Mouse (Mus musculus): ENCODE results near the gene Senp6.
A peak's percentile ranks its signal among the peaks of the same experiment; 100 is the strongest.

Gene Senp6

DNA sequence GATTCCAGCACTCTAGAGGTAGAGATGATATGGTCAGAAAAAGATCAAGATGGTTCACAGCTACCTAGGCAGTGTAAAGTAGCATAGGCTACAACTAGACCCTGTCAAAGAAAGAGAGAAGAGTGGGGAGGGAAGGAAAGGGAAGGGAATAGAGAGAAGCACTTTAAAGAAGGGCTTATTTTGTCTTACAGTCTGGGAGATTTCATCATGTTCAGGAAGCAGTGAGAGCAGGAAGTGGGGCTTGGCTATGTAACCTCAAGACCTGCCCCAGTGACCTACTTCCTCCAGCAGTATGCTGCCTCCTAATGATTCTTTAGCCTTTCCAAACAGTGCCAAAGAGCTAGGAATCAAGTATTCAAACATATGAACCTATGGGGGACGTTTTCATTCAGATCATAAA, 14.2 kb downstream of the Senp6 start:
- DNase-seq (ENCODE audit: low read depth) = peak; percentile 88

DNA sequence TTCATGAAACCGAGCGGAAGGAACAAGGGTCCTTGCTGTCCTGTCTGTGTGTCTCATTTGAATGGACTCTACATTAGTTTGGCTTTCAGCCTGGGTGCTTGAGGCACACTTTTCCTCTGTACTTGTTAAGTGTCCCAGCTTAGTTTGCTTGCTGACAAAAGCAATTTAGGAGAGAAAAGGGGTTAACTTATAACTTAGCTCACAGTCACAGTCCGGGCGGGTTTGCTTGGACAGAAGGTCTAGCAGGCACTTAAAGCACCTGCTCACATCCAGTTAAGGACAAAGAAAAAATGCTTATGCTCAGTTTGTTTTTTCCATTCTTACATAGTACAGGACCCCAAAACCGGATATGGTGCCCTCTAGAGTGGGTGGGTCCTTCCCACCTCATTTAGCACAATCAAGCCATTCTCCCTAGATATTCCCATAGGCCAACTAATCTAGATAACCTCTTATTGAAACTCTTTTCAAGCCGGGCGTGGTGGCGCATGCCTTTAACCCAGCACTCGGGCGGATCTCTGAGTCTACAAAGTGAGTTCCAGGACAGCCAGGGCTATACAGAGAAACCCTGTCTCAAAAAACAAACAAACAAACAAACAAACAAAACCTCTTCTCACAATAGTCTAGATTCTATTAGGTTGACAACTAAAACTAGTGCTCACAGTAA, 17.9 kb downstream of the Senp6 start:
- DNase-seq (ENCODE audit: low read depth) = no peak

DNA sequence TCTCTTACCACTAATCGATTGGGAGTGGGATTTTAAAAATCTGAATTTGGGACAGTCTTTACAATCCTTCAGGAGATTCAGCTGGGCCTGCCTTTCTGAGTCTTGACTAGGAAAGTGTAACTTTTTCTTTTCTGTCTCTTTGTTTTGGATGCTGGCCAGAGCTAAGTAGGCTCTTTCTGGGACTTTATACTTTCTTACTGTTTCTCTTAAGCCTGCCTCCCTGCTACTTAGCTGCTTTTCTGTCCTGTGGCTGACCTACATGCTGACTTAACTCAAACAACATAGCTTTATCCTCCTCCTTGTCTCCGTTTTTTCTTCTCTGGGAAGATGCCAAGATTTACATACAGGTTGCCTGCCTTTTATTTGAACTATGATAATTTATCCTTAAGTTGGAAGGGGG, 19.0 kb downstream of the Senp6 start:
- no peak for DNase-seq (ENCODE audit: low read depth)

DNA sequence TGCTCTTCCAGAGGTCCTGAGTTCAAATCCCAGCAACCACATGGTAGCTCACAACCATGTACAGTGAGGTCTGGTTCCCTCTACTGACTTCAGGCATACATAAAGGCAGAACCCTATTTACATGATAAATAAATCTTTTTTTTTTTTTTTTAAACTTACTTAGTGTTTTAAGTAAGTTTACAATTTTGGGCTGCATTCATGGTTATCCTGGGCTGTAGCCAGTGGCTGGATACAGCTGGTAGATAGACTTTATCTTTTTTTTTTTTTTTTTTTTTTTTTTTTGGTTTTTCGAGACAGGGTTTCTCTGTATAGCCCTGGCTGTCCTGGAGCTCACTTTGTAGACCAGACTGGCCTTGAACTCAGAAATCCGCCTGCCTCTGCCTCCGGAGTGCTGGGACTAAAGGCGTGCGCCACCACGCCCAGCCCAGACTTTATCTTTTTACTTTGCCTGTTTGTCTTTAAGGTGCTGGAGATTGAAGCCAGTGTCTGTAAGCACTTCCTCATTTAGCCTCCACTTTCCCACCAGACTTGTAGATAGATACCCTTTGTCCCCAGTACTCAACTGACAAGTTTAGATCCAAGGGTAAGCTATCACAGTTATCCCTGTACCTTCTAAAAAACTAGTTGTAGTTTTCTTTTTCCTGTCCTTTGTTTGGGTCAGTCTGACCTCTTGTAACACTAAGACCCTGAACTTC, 19.7 kb downstream of the Senp6 start:
- peak; percentile 75 for DNase-seq (ENCODE audit: low read depth)

DNA sequence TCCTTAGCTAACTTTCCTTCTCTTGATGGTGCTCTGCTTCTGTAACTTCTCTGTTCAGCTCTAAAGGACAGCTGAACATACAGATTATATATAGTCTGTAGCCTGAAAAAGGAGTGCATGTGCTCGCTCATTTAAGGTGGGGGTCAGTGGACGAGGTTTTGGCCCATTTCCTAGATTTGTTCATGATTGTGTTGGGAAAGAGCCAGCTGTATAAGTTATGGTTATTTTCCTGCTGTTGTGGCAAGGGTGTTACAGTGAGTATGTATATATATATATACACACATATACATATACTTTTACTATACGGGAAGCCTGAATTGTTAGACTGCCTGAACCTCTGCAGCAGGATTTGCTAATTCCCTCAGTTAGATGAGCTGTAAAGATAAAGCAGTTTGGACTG, 22.7 kb downstream of the Senp6 start:
- DNase-seq (ENCODE audit: low read depth) = no peak

DNA sequence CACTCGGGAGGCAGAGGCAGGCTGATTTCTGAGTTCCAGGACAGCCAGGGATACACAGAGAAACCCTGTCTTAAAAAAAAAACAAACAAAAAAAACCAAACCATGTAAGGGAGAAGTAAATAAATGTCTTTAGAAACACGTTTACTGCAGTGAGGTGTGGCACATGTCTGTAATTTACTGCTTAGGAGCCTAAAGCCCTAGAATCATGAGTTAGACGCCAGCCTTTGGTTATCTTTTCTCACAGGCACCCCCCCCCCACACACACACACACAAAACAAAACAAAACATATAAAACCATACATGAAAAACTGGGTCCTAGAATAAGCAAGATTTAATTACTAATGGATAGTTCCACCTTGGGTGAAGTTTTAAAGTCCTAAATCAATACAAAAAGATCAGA, 29.6 kb downstream of the Senp6 start:
- DNase-seq (ENCODE audit: low read depth) = no peak

DNA sequence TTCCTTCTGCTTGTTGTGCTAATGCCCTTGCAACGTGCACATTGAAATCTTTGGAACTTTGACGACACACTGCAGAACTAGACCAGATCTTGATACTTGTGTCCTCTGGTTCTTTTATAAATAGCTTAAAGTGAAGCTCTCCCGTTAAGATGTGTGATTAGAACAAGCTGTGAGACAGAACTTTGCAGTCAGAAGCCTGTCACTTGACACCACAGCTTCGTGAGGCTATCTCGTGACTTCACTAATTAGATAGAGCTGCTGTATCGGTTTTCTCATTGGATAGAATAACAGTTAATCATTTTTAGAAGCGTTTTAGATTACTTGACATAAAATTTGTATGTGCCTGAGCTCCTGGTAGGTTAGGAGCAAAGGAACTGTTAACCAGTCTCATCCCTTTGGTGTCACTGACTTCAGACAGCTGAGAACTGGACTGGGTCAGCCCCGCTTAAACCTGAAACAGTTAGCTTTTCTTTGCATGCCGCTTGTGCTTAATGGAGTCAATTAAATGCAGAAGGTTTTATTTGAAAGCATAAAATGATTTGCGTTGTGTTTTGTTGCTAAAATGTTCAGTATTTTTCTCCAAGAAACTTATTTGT, 79.4 kb downstream of the Senp6 start:
- DNase-seq (ENCODE audit: low read depth) = no peak

DNA sequence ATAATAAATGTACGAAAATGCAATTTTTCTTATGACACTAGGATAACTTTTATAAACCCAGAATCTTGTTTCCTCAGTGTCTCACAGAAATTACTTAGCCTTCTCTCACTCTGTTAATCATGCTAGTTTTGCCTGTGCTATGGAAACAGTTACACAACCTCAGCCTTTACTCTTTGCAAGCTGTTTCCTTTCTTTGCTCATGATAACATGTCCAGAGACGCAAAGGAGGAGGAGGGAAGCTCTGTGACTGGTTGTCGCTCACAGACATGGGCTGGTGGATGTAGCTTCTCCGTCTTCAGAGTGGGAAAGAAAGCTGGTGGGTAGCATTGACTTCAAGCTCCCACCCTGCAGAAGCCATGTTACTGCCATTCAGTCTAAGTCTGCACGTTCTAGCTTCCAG, 82.9 kb downstream of the Senp6 start:
- peak; percentile 87 for DNase-seq (ENCODE audit: low read depth)

DNA sequence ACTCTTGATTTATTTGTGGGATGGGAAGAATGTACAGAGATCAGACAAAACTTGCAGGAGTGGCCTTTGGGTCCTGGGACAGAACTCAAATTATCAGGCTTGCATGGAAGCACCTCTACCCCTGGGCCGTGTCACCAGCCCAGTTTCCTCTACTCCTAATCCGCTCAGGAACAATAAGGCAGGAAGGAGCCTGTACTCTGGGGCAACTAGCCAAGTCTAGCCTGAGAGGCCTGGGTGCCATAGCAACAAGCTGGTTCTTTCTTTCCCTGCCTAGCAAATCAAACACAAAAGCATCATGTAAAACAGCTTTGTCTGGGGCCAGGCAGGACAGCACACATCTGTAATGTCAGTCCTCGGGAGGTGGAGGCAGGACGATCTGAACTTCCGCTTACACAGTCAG, 88.6 kb downstream of the Senp6 start:
- DNase-seq (ENCODE audit: low read depth) = peak; percentile 39

DNA sequence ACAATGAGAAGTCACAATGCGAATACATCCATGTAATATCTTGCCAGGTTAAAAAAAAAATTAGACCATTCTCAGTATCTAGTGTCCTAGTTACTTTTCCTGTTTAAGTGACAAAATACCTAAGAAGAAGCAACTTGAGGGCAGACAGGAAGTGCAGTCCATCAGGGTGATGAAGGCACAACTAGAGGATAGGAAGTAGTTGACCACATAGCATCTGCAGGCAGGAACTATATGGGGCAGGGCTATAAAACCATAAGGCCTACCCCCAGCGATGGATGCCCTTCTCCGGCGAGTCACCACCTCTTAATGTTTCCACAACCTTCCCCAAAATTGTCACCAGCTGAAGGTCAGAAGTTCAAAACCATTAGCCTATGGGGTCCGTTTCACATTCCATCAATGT, 90.1 kb downstream of the Senp6 start:
- peak; percentile 73 for DNase-seq (ENCODE audit: low read depth)

DNA sequence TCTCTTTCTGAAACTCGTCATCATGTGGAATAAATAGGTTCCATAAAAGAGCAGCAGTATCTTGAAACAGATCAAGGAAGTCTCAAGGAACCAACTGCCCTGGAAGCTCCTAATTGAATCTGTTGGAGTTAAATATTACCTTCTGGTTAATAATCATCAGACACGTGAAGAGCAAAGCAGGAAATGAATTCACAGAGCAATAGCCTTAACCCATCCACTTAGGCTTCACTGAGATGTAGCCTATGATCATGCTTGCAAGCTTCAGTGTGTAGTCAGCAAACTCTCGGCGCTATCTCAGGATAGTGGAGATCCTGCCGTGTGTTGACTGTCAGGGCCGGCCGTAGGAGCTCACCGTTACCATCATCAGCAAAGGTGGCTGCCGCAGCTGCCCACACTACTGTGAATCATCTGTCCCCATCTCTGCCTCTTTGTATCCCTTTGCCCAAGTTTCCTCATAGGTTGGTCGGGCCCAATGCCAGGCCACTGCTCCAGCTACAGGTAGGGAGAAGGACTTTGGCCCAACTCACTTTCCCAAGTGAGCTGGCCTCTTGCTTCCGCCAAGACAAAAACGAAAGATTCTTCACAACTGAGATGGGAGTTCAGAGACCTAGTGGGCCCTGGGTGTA, 91.2 kb downstream of the Senp6 start:
- DNase-seq (ENCODE audit: low read depth) = no peak

DNA sequence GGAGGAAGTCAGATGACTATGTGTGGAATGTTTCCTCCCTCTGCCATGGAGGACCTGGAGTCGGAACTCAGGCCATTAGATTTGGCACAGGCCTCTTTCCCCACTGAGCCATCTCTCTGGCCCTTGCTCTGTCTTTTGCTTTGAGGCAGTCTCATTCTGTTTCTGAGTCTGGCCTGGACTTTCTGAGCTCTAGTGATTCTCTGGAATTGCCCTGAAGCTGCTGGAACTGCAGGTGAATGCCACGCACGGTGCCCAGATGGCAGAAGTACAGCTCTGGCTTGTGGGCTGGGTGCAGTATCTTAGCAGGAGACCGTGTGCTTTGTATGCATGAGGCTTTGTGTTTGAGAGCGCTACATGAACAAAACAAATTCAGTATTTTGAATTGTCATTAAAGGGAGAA, 92.2 kb downstream of the Senp6 start:
- DNase-seq (ENCODE audit: low read depth) = no peak

DNA sequence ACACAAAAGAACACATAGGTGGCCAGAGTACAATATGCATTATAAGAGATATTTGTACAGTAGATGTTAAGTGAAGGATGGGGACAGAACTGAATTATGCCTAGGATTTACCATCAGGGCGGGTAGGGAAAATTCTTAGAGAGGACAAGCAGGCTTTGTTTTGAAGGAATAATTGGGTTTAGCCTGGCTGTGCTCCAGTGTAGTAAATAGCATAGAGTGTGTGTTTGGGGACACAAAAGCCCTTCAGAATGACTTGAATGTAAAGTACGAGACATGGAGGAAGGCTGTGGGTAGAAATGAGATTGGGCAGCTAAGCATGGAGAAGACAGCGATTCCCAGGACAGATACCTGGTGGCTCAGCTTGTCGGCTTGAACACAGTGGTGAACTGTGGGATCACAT, 94.7 kb downstream of the Senp6 start:
- no peak for DNase-seq (ENCODE audit: low read depth)

DNA sequence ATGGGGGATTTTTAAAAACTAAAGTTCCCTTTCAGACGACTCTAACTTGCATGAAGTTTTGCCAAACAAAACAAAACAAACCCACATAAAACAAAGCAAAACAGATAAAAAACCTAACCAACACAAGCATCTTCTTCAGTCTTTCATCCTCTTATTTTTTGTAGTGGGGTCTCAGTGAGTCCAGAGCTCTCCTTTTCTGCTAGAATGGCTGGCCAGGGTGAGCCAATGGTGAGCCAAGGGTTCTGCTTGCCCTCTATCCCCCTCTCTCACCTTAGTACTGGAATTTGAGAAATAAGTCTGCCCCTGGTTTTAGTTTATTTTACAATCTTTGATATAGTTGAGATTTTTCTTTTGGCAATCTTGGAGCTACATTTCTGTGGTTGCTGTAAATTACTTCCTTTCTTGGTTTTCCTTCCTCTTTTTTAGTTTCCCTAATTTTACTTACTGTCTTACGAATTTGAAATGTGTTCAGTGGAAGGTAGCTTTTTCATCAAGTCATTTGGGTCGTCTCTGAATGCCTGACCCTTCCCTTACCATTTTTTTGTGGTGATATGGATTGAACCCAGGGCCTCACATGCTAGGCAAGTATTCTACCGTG, 96.5 kb downstream of the Senp6 start:
- DNase-seq (ENCODE audit: low read depth) = peak; percentile 55

DNA sequence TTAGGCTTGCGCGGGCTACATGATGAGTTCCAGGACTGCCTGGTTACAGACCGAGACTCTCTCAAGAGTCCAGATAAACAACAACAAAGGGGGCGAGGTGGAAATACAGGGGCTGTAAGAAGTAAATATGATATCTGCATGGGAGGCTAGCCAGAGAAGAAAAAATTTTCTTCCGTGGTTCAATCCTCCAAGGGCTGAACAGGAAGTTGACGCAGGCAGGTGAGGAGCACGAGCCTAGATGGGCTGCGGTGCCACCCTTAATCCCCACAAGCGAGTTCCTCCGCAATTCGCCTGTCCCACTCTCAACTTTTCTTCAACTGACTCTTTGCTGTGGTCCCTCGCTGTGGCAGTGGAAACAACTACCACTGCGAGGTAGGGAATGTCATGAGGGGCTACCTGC, 97.5 kb downstream of the Senp6 start:
- no peak for DNase-seq (ENCODE audit: low read depth)

DNA sequence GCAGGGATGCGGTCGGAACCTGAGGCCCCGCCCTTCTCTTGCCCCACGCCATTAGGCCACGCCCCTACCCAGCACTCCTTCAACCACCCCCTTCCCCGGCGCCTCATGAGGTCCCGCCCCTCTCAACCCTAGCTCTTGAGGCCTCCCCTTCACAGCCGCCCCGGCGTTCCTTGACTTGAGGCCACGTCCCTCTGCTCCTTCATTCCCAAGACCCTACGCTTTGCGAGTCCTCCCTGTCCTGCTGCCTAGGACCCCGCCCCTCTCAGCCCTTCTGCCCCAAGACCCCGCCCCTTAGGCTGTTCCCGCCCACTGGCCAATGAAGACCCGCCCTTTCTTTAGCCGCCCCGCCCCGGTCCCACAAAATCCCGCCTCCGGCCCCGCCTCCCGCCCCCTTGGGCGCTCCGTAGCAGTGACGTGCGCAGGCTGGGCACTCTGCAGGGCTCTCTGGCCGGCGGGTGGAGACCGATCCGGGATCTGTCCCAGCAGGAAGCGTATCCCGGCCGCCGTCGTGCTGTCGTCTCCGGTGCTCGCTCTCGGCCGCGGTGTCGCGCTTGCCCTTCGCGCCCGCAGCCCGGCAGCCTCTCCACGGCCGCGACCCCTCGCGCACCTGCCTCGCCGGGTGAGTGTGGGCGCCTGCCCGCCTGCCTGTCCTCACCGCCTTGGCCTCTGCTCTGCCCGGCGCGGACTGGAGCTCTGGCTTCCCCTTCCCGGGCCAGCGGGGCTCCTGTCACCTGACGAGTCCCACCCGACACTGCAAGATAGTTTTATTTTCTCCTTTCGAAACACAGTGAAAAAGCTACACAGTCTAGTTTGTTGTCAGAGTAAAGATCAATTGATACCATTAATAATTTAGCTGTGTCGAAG, 98.1 kb downstream of the Senp6 start, which contains the start of gene Myo6:
Gene Myo6, plus strand, starts transcription at position 421 of the 864 bp plus-strand sequence.
- peak; percentile 85 for DNase-seq (ENCODE audit: low read depth)

DNA sequence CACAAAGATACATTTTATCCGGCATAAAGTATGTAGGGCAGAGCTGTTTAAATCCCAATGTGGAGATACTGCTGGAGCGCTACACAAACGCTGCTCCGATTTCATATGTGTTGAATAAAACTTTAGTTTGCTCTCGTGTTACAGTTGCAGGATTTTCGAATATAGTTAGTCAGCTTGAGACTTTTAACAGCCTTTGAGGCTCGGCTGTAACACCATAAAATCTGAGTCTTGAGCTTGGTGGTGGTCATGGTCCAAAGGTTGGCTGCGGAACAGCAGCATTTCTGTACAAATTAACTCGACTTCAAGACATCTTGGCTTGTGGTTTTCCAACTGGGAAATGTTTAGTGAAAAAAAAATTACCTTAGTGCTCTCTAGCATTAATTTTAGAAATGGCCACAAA, 99.0 kb downstream of the Senp6 start:
- no peak for DNase-seq (ENCODE audit: low read depth)

DNA sequence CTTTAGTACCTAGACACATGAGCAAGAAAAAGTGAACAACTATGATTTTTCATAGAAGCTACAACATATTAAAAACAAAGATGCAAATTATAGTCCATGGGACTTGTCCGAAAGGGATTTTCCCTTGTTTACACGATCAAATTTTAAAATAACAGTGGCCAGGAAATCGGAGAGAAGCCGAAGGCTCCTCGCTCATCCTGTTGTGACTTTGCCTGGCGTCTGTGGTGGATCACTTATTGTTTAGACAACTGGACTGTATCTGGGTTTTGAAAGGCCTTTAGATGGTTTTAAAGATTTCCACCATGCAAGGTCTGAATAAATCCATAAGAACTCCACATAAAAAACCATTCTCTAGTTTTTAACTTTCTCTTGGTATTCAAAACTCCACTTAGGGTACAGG, 99.7 kb downstream of the Senp6 start:
- DNase-seq (ENCODE audit: low read depth) = no peak

DNA sequence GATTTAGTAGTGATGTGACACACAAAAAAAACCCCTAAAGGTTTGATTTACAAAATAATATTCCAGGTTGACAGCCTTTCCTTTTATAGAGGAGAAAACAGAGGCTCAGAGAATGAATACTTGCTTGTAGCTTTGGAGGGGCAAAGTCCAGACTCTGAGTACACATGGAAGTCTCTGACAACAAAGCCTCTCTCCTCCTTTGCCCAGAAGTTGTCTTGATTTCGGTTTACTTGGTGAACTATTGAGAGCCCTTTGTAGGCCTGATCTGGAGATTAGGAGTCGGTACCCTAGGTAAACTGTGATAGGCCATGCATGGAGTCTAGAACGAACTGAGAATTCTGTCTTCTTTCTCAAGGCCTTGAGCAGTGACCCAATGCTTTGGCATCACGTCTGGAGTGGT, 100.4 kb downstream of the Senp6 start:
- no peak for DNase-seq (ENCODE audit: low read depth)

DNA sequence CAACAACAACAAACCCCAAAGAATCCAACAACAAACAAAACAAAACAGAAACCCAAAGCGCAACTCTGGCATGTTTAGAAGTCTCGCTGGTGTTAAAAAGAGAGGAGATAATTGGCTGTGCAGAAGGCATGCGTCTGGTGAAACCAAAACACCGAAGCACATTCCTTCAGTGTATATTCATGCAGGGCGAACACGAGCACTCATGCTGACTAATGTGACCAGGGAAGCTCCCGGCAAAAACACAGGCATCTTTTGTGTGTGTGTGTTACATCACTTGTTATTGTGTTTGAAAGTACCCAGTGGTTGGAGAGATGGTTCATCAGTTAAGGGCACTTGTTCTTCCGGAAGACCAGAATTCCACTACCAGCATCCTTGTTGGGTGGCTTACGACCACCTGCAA, 102.8 kb downstream of the Senp6 start:
- no peak for DNase-seq (ENCODE audit: low read depth)

DNA sequence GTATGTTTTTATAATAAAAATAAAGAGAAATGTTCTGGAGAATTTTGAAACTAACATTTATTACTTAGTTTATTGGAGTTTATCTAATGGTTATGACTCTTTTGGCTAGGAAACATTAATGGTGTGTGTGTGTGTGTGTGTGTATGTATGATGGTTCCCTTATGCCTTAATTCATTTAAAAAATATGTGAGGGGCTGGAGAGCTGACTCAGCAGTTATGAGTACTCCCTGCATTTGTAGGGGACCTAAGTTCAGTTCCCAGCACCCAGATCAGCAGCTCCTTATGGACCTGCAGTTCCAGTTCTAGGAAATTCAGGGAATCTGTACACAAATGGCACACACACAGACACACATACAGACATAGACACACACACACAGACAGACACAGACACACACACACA, 104.5 kb downstream of the Senp6 start:
- DNase-seq (ENCODE audit: low read depth) = no peak
